Mouse (Mus musculus) cerebellum, postnatal 14 days (tissue): ENCODE measurements at regions not wholly inside any gene's neighbourhood (a gene's known extent, or its start where the extent isn't known, plus 50 kb on each side); places are given as distances from the start of the nearest gene placed in this dataset.

Experiments used
- DNase-seq, 2 experiments: peaks; one replicate each; pipeline ENCODE4 v3.0.0; 2021; ENCODE audit warnings: mixed read lengths in 2 of 2

DNA sequence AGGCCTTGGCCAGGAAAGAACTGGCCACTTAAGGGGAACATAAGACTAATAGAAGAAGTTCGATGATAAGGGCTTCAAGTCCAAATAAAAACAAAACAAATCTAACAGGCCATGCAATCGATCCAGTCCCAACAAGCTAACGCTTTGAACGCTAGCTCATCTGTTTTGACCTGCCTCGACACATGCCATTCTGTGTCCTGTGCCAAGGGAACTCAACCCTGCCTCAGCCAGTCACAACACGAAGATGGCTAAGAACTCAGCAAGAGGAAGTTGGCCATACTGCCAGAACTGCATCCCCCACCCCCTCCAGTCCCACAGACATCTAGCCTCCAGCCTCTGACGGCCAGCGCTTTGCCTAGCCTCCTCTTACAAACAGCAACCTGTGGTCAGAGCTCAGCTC, 259.1 kb downstream of the Gm12728 start:
- no peak for DNase-seq

DNA sequence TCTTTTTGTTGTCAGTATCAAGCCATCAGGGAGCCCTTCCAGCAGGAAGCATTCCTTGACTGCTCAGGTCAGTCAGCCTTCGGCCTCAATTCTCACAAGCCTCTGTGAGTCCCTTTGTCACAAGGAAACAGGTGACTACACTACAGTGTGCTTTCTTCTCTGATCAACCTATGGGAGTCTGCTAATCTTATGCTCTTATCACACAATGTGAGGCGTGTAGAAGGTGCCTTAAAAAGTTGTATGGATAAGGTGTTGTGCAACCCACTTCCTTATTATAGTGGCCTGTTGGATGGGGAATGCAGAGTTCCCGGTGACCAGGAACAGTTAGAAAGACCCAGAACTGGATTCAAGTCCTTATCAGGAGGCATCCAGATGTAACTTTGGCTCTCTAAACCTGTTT, 260.2 kb downstream of the Gm12728 start:
- no peak for DNase-seq

DNA sequence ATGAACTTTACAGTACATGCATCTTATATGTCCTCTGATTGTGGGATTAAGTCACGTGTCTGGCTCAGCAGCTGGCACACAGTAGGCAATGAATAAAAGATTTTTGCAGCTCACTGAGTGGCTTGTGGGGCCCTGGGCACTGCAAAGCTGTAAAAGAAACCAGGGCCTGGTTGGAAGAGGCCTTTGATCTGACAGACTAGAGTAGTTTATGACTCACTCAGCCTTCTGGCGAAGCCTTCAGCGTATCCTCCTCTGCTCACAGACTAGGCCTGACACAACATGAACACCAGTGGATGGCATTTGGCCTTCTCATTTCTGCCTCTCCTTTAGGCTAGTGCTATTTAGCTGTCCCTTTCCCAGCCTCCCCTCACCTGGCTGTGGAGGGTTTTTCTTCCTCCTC, 260.6 kb downstream of the Gm12728 start:
- no peak for DNase-seq

DNA sequence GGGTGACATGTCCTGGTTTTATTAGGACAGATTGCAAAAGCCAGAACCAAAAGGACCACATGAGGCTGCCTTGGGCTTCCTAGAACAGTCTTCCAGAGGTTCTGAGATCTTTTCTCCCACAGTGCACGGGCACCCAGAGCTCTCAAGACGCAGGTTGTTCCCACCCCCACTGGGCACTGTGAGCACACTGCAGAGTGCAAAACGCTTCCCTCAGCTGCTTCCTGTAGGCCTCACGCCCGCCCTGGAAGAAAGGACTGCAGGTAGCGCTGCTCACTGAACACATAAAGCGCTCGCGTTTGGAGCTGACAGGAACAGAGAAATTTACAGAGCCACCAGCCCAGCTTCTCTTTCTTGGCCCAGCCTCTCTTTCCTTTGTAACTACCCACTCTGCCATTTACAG, 262.5 kb upstream of the Usp24 start:
- no peak for DNase-seq

DNA sequence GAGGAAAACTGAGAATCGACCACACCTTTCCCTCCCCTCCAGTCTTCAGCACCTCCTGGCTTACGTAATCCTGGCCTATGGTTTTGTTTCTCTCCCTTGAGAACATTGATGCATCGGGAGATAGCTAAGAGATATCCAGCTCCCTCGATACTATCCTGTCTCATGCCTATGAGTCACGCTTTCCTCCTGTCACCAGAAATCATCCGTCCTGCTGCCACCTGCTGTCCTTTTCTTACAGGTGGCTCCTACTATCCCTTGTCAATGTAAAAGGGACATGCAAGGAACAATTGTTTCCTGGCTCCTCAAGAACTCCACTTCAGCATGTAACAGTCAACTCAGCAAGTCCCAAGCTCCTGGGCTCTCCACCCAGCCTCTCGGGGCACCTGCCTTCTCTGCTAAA, 261.7 kb upstream of the Usp24 start:
- no peak for DNase-seq

DNA sequence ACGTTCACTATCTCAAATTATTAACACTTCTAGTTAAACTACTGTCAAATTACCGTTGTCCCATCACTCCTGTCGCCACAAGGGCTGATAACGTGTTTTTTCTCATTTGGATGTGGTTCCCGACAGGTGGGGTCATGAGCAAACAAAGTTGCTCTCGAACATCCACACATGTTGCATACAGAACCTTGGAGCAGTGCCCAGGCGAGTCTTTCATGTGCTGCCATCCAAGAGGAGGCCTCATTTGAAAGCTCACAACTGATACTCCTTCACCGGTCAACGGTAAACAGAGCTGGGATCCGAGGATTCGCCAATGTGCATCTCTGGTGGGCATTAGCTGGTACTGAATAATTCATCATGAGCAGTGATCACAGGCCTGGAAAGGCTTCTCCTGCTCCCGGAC, 253.4 kb upstream of the Usp24 start:
- no peak for DNase-seq

DNA sequence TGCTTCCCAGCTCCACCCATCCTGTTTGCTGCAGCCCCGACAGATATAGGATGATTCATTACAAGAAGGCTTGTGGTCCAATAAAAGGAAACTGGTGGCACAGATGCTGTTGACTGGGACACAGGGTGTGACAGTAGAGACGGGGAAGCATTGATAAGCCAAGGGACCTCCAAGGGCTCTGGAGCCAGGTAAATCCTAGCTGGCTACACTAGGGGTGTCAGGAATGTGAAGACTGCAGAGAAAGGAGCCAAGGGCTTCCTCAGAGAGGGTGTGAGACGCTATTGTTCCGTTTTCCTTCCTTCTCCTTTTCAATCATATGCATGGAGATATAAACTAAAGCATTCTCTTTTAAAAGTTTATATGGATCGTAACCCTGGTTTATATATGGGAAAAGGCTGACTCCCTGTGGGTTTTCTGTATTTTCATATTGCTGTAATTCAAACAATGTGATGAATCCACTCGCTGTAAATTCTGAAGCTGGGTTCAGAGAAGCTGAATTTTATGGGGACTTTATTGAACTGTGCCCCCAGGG, 252.1 kb upstream of the Usp24 start:
- no peak for DNase-seq

DNA sequence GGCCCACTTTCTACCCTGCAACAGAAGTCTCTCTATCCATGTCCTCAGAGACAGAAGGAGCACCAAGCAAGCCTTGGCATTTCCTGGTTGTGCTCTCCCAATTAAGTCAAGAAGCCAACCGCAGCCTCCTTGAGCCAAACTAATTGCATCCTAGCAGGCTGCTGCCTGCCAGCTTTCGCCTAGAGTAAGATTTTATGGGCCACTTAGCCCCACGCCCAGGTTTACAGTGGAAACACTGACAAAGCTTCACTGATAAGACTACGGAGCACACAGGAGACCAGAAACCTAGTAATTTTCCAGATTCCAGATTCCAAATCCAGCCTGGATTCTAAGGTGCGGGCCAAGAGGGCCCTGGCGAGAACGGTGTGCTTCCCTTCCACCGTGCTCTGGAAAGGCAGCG, 249.0 kb upstream of the Usp24 start:
- peak; percentile 23 to 24 for DNase-seq

DNA sequence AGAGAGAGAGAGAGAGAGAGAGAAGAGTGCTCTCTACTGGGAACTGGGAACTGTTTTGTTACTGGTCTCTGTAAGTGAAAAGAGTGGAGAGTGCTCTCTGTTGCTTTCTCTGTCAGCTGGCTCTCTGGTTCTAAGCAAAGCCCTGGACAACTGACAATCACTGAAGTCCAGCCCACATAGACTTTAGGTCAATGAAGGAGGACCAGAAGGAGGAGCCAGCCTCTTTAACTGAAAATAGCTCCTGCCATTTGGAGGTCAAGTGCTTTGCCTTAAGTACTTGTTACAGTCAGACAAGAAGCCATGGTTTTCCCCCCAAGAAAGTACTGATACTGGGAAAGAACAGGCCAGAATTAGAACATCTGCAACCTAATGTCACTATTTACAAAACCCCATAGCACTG, 232.5 kb upstream of the Usp24 start:
- DNase-seq = no peak

DNA sequence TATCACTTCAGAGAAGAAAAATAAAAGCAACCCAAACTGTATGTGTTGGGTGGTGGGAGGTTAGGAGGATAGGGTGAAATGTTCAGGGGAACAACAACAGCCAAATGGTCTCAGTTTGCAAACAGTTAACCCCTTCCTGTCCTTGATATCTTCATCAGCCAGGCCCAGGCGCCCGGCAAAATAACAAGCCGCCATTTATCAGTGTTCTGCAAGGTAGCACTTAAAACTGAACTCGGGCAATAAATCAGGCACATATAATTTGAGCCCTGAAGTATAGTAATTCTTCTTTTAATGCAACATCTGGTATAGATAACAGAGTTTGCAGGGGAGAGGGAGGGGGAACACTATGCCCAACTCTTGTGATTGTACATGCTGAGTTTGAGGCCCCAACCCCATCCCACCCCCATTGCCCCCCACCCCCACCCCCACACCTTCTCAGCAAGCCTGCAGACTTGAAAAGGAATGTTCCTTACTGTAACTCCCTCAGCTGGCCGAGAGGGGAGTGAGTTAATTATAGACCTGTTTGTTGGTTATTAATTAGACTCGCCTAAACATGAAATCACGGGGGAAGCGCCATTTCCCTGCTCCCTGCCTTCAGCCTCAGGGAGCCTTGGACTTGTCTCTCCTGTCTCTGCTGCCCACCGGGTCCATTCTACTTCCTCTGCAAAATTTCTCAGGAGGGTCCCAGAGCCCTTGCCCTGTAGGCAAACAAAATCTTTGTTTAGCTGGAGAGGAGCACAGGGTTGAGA, 223.9 kb upstream of the Usp24 start:
- no peak for DNase-seq

DNA sequence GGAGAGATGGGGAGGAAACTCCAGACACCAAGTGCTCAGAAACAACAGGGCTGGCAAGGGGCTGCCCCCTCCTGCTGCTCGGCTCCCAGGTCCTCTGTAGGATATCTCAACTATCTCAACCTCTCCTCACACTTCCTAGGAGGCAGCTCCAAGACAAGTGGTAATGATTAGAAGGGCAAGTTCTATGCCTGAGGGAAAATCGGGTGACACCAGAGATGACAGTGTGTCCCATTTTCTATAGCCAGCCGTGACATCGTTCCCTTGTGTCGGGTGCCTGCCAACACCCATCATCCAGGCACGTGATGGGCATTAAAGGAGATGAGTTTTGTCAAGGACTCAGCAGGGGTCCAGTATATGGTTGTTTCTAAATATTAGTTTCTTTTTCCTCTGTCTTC, 223.3 kb upstream of the Usp24 start:
- DNase-seq = no peak

DNA sequence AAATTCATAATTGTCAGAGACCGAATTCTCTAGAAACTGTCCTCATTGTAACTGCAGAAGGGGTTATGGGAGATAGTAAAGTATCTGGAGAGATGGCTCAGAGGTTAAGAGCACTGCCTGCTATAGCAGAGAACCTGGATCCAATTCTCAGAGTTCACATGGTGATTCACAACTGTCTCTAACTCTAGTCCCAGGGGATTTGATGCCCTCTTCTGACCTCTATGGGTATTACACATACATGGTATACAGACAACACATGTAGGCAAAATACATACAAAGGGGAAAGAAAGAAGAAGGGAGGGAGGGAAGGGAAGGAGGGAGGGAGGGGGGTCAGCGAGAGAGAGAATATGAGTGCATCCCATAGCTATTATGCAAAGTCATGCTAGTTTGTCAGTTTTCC, 222.8 kb upstream of the Usp24 start:
- DNase-seq = no peak

DNA sequence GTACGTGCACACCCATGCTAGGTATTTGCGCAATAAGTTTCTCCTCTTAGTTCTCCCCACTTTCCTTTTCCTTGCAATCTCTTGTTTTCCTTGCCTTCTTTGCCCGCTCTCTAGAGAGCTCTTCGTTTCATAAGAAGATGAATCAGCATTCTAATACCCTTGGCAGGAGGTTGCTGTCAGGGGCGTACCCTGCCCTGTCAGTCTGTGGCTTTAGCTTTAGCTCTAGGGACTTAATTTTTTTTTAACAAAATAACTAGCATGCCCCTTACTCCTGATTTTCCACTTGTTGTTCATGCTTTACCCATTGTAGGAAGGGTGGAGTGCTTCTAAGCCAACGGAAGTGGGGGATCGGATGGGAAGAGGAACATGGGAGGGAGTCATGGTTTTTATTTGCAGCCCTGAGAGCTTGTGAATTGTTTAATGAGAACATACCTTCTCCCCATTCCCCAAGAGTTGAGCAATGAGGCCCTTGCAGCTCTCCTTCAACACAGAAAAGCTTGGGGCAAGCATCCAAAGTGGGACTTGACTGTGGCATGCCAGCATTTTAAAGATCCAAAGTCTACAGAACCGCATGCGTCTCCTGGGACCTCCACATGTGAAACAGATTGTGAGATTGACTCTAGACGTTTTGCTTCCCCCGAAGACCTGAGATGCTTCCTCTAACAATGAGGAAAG, 221.0 kb upstream of the Usp24 start:
- DNase-seq = no peak

DNA sequence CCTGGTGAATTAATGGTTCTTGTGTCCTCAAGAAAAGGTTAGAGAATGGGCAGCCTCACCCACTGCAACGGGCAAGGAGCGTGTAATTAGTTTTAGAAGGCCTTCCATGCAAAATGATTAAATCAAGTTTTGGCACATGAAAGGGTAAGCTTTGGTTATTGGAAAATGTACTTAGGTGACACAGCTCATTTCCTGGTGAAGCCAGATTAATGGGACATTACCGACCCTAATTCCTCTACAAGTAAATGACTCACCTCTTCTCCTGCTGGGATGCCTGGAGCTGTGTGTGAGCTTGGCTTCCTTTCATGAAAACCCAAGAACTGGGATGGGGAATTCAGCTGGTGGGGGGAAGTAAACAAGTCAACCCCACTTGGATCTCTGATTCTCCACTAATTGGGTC, 219.9 kb upstream of the Usp24 start:
- DNase-seq = no peak

DNA sequence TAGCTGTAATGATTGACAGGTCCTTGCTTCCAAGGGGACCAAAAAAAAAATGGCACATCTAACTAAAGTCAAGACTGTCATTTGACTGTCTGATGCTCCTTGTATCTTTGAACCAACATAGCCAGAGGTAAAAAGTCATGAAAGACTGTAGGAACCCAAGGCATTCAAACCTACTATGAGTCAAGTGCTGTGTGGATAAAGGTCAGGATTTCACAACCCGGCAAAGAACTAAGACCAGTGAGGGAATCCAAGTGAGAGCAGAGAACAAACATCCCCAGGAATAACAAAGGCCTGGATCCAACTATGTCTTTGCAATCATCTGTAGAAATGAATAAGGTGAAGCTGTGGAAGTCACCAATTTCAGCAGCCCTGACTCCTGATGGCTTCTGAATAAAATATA, 218.2 kb upstream of the Usp24 start:
- no peak for DNase-seq

DNA sequence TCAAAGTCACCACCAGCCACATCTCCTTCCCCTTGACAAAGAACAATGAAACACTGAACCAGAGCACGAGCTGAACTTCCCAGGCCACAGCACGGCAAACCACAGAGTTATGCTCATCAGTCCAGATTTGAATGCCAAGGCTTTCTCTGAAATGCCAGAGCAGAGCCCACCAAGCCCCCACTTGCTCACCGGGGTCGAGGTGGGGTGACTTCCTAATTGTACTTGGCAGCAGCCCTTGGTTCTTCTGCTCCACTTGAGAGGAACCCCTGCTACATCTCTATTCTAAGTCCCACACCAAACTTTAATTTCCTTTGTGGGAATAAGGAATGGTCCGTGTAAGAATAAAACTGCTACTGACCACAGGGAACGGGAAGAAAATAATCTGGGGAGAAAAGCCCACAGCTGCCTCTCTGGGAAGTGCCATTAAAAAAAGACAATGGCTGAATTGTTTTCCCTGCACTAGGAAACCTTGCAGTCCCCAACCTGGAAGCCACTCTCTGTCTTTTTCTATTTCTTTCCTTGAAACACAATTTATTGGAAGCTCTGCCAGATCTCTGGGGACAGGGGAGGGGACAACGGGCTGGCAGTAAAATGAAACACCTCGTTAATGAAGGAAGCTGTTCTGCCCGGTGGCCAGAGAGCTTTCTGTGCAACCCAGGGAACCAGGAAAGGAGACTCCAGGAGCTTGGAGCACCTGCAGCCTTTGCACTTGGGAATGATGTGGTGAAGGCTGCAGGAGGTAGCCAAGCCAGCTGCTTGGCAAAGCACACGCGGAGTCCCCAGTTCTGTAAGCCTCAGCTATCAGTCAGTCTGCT, 215.6 kb upstream of the Usp24 start:
- DNase-seq = no peak

DNA sequence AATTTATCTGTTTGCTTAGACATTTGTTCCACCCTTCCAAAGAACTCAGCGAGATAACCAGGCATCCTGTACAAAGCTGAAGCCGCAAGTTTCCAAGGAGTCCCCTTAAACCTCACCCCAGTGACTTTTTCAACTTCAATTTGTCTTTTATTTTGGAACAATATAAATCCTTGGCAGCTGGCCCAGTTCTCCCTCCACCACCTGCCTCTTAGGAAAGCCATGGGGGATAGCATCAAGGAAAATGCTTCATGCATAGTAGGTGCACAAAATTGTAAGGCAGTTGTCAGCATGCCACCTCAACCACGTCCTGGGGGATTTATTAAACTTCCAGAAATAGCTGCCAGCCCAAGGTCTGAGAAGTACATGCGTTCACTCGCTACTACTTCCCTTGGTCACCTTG, 214.1 kb upstream of the Usp24 start:
- DNase-seq = peak in 1 of 2 experiments; percentile 24

DNA sequence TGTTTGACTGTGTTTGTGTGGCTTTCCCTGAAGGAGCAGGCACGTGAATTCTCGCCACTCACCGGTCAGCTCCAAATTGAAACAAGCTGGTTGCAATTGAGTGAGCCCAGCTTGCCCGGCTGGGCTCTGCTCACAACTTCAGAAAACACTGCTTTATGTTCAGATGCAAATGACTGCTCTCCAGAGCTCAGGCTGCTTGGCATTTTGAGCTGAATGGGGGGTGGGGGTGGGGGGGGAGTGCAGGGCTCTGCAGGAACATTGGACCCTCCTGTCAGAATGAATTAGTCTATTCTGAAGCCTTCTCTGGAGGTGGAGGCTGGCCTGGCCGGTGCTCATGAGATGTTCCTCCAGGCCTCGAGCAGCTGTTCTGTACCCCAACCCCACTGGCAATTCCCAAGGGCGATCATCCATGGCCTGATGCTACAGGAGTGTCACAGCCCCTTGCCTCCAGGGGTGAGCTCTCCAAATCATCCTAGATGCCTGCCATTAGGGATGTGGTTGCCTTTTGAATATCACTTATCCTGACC, 213.5 kb upstream of the Usp24 start:
- no peak for DNase-seq

DNA sequence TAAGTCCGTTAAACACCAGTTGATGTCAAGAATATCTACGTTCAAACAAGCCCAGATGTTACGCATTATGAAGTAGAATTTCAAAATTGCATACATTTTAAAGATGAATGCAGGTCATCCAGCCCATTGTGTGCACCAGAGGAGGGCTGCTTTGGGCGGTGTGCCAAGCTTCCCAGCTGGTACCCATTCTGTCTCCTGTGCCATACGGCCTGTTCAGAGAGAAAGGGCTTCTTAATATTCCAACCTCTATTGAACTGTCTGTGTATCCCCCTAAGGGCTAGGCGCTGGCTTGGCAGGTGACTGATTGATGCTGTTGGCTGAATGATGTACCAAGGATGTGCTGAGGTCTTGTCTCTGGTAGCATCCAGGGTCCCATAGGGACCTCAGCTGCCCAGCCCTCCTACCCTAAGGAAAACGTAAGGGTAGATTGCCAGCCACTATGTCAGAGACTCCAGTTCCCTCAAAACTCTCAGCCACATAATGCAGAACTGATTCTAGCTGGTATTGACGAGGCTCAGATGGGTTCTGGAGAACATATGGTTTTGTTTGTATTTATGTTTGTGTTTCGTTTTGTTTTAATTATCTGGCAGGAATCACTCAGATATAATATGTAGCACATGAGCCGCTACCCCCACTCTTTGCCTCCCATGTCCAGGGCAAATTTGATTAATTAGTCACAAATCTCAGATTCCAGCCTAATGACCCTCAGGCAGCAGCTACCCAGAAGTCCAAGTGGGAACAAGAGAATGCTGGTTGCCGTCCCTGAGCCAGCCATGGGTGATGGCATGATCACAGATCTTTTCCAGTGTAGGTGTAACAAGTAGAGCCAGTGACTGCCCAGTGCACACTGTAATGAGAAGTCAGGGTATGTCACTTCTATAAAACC, 212.0 kb upstream of the Usp24 start:
- peak; percentile 64 to 76 for DNase-seq

DNA sequence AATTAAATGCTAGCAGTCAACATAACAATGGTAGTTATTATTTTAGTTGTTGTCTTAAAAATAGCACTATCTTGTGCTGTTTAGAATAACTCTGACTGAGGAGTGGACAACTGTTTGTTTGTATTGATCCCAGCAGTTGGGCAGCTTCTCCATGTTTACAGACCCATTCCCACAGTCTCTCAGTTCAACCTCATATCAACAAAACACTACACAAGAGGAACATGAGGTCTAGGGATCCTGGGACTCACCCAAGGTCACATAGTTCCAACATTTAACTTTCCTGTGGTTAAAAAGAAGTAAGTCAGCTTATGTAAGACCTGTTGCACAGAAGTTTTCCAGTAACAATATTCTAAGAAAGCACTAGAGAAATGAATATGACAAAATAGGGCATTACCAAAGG, 203.0 kb upstream of the Usp24 start:
- DNase-seq = no peak

DNA sequence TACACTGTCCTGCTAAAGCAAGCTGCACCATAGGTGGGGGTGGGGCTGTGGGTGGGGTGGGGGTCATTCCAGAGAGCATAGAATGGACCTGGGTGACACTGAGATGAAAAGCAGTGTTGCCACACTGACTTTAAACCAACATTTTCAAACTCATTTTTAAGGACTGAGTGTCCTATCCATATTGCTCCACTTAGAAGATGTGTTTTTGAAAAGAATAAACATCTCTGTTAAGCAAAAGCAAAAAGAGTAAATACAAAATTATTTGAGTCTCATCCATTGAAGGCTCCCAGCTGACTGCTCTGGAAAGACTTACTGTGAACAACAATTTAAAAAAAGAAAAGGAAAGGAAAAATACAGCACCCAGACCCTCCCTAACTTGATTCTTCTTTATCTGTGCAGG, 202.3 kb upstream of the Usp24 start:
- no peak for DNase-seq

DNA sequence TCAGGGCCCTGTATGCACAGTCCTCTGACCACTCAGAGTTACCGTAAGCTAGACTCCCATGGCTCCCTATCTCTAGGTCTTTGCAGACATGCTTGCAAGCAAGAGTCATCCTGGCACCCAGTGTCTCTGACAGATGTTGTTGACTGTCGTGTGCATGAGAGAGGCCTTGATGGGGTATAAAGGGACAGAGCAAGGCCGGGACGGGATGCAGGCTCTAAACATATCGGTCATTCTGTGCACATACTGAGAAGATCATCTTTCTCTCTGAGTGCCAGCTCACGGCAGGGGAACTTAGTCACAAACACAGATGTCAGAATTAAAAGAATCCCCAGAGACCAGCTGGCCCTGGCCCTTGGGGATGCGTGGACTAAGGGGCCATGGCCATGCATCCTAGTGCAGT, 199.4 kb upstream of the Usp24 start:
- DNase-seq = no peak
